Mouse (Mus musculus) erythroblast, embryonic 14.5 days (primary cell): ENCODE measurements around the gene Ndufb4.

Source experiments
- GATA1 ChIP-seq: IDR thresholded peaks from 2 replicates; pipeline ENCODE4 v1.6.1; 2012; ENCODE audit warnings: low read length, inconsistent platforms, mixed read lengths
- TAL1 ChIP-seq: IDR thresholded peaks from 3 replicates; pipeline ENCODE4 v1.6.1; 2012; ENCODE audit warnings: low read length, inconsistent platforms, mixed read lengths

GRCm38 (mm10) chr16:37656796-37657195 lies 2.5 kb upstream of the Ndufb4 start:
- TF ChIP-seq GATA1 (no peak), TAL1 (no peak)
